Mouse (Mus musculus) olfactory bulb, adult 2 months (tissue): Measurements from ENCODE around the gene Tenm4. TPM values are rescaled to one million over a fixed set of nuclear protein-coding genes. Genes with fewer than 3 reads are reported as not detected.

ENCODE experiments used
- H3K27ac ChIP-seq: fragments of 200-500 bp; 2 replicates; pipeline ENCODE4 v1.5.1; 2012; ENCODE audit warnings: low read depth, low read length; ENCODE audit not compliant: insufficient read depth
- H3K4me1 ChIP-seq: fragments of 200-500 bp; 2 replicates; pipeline ENCODE4 v1.6.1; 2012; ENCODE audit warnings: low read length; ENCODE audit not compliant: control insufficient read depth, insufficient read depth
- H3K4me3 ChIP-seq: fragments of 200-500 bp; 2 replicates; pipeline ENCODE4 v1.5.1; 2012; ENCODE audit warnings: mild to moderate bottlenecking, low read depth, low read length, moderate library complexity; ENCODE audit not compliant: insufficient read depth
- CTCF ChIP-seq: fragments of 200-500 bp; IDR thresholded peaks from 2 replicates; pipeline ENCODE4 v1.5.1; 2012; ENCODE audit warnings: low read depth, mild to moderate bottlenecking, low read length, moderate library complexity; ENCODE audit not compliant: insufficient read depth
- POLR2A ChIP-seq: fragments of 200-500 bp; IDR thresholded peaks from 2 replicates; pipeline ENCODE4 v1.6.1; 2012; ENCODE audit warnings: mild to moderate bottlenecking, low read depth, low read length, moderate library complexity; ENCODE audit not compliant: insufficient read depth
- WGBS: fragments of 180-500 bp; shearing (Covaris S2); methylation state at CpG from one replicate; pipeline ENCODE4 v1.1.7; 2018; 5-methylcytosine and 5-hydroxymethylcytosine counted together
- polyA plus RNA-seq: library from polyadenylated mRNA; stranded (reverse); fragments of >200 nt; gene quantifications from 2 replicates; pipeline ENCODE4 v1.2.4, GENCODE M21; 2012; ENCODE audit warnings: low replicate concordance; ENCODE audit not compliant: missing spikeins, insufficient read depth, insufficient read length

The Tenm4 gene
- polyA plus RNA-seq, 1 experiment = not detected

DNA sequence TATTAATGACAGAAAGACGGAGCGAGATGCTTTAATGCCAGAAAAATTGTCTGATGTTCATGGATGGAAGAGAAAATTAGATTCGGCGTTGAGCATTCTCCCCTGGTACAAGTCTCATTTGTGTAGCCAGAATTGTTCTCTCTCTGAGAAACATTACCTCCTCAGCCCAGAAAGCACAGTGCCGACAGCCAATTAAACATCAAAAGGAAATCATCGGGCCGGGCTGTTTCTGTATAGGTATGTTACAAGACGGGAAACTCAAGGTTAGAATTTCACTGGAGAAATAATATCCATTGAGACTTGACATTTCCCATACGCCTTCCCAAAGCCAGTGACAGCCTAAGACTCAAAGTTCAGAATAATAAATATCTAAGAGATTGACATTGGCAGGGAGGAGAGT, 614.8 kb downstream of the Tenm4 start:
- TF ChIP-seq CTCF (no peak), POLR2A (no peak)
- H3K4me3 ChIP-seq = no peak overlapping the region
- no peak overlapping the region for H3K27ac ChIP-seq
- peaks cover 6% of the 10 kb centered on the region for H3K4me1 ChIP-seq
- WGBS = 58% methylated on average over 9 of the region's 9 CpGs

DNA sequence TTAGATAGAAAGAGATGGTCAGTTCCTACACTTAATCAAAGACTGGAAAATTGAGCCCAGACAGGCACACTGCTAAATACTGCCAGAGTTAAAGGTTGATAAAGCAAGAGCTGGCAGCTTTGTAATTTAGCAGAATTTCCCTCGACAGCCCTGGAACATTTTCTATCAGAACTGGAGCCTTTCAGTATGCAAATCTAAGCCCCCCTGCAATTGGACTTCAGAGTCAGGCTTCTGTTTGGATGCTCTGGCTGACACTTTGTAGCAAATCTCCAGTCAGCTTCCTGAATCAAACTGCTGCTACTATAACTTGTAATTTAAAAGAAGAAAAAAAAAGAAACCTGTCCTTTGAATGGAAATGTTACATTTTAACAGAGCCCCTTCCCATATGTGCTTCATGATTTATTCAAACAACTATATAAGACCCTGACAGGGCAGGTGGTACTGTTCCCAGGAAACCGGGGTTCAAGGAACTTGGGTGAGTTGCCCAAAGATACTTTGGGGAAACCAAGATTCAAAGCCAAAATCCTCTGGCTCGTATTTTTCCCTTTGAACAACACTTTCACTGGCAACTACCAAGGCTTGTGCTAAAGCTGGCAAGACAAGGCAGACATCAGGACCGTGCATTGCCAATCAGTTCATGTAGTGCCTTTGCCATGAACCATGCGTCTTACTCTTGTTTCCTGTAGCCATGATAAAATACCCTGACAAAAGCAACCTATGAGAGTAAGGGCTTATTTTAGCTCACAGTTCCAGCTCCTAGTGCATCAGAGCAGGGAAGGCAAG, 615.4 kb downstream of the Tenm4 start:
- H3K4me3 ChIP-seq = no peak overlapping the region
- peaks cover 6% of the 10 kb centered on the region for H3K4me1 ChIP-seq
- 55% methylated on average over 5 of the region's 5 CpGs for WGBS
- TF ChIP-seq POLR2A = no peak
- TF ChIP-seq CTCF = no peak
- H3K27ac ChIP-seq = no peak overlapping the region

DNA sequence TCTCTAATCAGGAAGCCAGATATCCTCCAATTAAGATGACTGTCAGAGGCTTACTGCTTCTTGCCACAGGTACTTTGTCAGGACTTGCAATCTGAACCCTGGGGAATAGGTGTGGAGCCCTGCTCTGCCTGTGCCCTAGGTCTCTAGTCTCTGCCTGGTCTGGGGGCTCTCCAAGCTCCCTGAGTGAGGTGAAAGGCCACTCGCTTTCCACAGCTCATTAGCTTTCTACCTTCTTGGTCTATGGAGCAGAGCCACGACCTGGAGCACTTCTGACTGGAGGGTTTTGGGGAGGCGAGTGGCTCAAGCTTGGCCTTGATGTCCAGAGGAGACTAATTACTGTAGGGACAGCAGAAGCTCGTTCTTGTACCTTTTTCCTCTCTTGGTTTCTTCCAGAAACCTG, 617.1 kb downstream of the Tenm4 start:
- no peak overlapping the region for H3K4me3 ChIP-seq
- TF ChIP-seq POLR2A (no peak), CTCF (no peak)
- H3K4me1 ChIP-seq = peaks cover 7% of the 10 kb centered on the region
- H3K27ac ChIP-seq = no peak overlapping the region
- 72% methylated on average over 4 of the region's 4 CpGs for WGBS

DNA sequence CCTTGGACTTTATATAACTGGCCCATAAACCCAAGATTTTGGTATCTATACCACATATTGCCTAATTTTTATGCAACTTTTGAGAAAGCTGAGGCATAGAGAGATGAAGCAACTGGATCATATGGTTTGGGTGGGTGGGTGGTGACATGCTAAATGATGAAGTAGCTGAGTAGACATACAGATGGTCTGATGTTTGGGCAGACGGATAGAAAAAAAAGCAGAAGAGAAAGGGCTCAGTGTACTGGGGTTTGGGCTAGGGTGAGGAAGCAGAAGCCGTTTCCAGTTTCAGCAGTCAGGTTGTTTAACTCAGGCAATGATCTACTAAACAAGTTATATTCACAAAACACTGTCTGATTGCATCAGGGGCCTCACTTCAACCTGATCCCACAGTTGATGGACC, 619.3 kb downstream of the Tenm4 start:
- peaks cover 11% of the 10 kb centered on the region for H3K4me1 ChIP-seq
- no peak overlapping the region for H3K4me3 ChIP-seq
- TF ChIP-seq CTCF (no peak), POLR2A (no peak)
- H3K27ac ChIP-seq = no peak overlapping the region
- 88% methylated on average over 2 of the region's 2 CpGs for WGBS

DNA sequence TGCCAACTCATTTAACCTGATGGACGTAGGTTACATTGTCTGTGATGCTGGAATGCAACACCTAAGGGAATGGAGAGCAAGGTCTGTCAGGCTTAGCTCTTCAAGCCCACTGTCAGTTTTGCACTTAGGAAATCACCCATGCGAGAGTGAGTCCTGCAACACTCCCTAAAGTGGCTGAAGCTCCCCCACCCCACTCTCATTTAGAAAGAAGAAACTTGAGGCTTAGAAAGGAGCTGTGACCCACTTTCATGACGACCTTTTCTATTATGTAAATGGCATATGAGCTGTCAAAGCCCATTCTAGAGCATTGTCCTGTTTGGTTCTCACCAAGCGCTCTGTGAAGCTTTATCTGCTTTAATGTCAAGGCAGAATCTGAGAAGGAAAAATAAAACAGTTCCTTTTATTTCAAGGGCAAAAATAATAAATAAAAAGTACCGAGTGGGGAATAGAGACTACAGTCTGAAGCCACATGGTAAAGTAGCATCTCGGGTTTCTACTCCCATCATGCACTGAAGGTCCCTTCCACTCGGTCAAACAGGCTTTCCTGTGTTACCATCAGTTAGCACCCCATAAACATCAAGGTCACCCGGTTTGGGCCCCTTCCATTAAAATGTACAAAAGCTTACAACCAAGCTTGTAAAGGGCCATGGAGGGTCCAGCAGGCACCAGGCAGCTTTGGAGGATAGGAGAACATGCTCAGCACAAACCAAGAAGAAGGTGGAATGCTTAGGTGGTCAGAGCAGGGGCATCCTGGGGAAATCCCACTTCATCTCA, 621.6 kb downstream of the Tenm4 start:
- H3K4me1 ChIP-seq = peaks cover 28% of the 10 kb centered on the region
- H3K4me3 ChIP-seq = no peak overlapping the region
- H3K27ac ChIP-seq = no peak overlapping the region
- WGBS = 77% methylated on average over 8 of the region's 8 CpGs
- TF ChIP-seq POLR2A (no peak), CTCF (no peak)

DNA sequence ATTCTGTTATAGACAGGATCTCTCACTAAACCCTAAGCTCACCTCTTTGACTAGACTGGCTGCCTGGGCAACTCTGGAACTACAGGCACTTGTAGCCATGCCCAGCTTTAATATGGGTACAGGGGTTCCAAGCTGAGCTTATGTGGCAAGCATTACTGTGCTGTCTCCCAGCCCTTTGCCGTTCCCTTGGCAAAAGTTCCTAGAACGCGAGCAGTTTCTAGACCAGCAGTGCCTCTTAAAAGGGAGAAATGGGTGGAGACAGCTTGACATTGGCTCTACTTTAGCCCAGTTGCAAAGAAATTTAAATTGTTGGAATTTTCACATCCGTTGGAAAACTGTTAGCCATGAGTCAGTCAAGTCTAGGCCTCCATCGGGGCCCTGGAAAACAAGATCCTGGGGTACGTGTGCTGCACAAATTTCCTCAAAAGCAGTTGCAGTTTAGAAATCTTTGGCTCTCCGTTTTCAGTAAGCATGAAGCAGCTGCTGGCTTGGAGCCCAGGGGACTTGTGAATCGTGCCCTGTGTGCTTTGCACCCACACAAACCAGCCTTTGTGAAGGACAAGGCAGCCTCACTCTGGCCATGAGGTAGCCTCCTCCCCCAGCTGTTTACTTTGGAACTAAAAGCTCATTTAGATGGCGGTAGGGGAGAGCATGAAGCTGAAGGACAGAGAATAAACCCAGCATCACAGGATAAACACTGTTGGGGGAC, 625.1 kb downstream of the Tenm4 start:
- 20% methylated on average over 9 of the region's 9 CpGs for WGBS
- TF ChIP-seq POLR2A (no peak), CTCF (no peak)
- Histone ChIP-seq H3K27ac (peak overlapping the region; percentile 61), H3K4me3 (no peak overlapping the region), H3K4me1 (peaks cover 27% of the 10 kb centered on the region)

DNA sequence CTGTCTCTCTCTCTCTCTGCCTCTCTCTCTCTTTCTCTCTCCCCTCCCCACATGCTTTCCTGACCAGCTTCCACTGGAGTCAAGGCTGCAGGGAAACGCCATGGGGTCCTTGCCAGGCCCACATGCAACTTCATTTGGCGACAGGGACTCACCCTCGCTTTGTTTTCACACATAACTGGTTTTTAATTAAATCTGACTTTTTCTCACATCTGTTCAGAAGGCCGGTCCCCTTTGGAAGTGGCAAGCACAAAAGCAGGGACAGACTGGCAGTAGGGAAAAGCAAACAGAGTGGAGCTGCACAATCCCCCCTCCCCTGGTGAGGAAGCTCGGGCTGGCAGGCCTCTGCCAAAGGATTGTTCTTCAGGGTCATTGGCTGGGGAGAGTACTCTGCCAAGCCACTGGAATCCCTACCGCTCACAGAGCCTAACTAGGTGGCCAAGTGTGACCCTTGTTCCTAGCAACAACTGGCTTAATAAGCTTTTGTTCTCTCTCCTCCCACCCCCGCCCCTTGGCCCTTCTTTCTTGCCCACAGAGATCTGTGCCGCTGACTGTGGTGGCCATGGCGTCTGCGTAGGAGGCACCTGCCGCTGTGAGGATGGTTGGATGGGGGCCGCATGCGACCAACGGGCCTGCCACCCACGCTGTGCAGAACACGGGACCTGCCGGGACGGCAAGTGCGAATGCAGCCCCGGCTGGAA, 625.9 kb downstream of the Tenm4 start:
- no peak for TF ChIP-seq POLR2A
- TF ChIP-seq CTCF = no peak
- 38% methylated on average over 20 of the region's 20 CpGs for WGBS
- Histone ChIP-seq H3K27ac (peak overlapping the region; percentile 61), H3K4me3 (no peak overlapping the region), H3K4me1 (peaks cover 27% of the 10 kb centered on the region)

DNA sequence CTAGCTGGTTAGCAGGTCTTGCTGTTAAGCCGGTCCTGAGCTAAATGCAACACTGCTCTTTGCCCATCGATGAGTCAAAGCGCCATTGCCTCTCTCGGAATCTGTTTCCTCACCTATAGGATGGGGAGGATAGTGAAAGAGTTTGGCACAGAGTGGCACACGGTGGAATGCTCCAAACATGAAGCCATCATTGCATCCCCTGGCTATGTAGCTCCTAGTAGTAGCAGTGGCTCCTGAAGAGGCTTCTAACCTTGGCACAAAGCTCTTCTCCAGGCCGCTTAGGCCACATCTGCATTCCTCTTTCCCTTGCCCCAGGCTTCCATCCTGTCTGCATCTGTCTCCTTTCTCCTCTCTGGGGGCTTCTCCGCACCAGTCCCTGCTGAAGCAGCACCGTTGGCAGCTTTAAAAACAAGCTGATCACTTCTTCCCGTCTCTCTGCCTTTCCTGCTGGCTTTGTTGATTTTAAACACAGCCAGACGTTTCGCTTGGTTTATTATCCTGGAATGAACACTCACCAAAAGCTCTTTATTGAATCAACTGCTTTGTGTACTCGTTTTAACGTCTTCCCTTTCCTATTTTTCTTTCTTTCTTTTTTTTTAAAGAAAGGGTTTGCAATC, 626.8 kb downstream of the Tenm4 start:
- H3K4me1 ChIP-seq = peaks cover 27% of the 10 kb centered on the region
- H3K4me3 ChIP-seq = no peak overlapping the region
- WGBS = 61% methylated on average over 13 of the region's 13 CpGs
- H3K27ac ChIP-seq = no peak overlapping the region
- TF ChIP-seq CTCF (no peak), POLR2A (no peak)
